Mouse (Mus musculus): Measurements from ENCODE around the gene Hist1h3f.
"Not testable (repeated sequence)": the region's sequence is repeated elsewhere in the genome, so short reads cannot be mapped to it uniquely, and the experiment has no call there.

DNA sequence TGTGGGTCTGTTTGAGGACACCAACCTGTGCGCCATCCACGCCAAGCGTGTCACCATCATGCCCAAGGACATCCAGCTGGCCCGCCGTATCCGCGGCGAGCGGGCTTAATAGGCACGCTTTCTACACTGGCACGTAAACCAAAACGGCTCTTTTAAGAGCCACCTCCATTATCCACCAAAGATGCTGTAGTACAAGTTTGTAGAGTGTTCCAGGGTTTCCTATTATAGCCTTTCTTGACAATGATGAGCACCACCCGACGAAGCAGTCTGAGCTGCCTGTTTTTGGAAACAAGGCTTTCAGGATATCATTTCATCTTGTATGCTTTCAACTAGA lies 902 bp downstream of the Hist1h3f start:
- not testable (repeated sequence) for TF ChIP-seq CTCF (IDR thresholded peaks at IDR 0.05; ENCODE audit: control insufficient read depth, insufficient read depth, low read length); POLR2A (IDR thresholded peaks at IDR 0.05; ENCODE audit: borderline replicate concordance, control insufficient read depth, low read depth, low read length)
